Mouse (Mus musculus): ENCODE results near the gene Lysmd4.

GRCm38 (mm10) chr7:67318697-67319096, 96.4 kb downstream of the Lysmd4 start:
- no peak for TF ChIP-seq POLR2A (IDR thresholded peaks at IDR 0.05; ENCODE audit: control insufficient read depth in 1 of 2, insufficient read depth in 1 of 2, low read depth in 1 of 2, low read length in 2 of 2, poor library complexity in 1 of 2)
- TF ChIP-seq MYC (IDR thresholded peaks at IDR 0.05; ENCODE audit: low read depth, low read length) = no peak
- no peak for TF ChIP-seq CTCF (IDR thresholded peaks at IDR 0.05 in 2 of 3, conservative IDR thresholded peaks at IDR 0.05 in 1 of 3; ENCODE audit: control insufficient read depth in 1 of 3, insufficient read depth in 1 of 3, low read depth in 2 of 3, low read length in 3 of 3, poor library complexity in 1 of 3, severe bottlenecking in 1 of 3)
- TF ChIP-seq EP300 (IDR thresholded peaks at IDR 0.05; ENCODE audit: low read depth in 1 of 2, low read length in 2 of 2) = peak; percentile 31 to 90; a peak in 3 of 4 replicates
- no peak for TF ChIP-seq CHD2 (IDR thresholded peaks at IDR 0.05; ENCODE audit: low read length)
- no peak for TF ChIP-seq BHLHE40 (IDR thresholded peaks at IDR 0.05; ENCODE audit: borderline replicate concordance, low read depth, low read length)
- no peak for TF ChIP-seq ELF1 (IDR thresholded peaks at IDR 0.05; ENCODE audit: low read depth, low read length)
- no peak for TF ChIP-seq SMC3 (IDR thresholded peaks at IDR 0.05; ENCODE audit: low read depth, low read length)
- no peak for TF ChIP-seq TBP (IDR thresholded peaks at IDR 0.05; ENCODE audit: low read depth, low read length)
- no peak for TF ChIP-seq KAT2A (conservative IDR thresholded peaks at IDR 0.05; ENCODE audit: low read depth, low read length)
